ENCODE assay signal across 7 mouse cellular contexts in genomic region chr2:181220361-181220760, GRCm38 (mm10). TPM values are rescaled to one million over a fixed set of nuclear protein-coding genes. Genes with fewer than 3 reads are reported as not detected.
DNase-seq lines count a peak whose midpoint lies in the region; ATAC-seq lines count a peak whose summit lies in the region.

No protein-coding gene starts in this region.

- H3K9ac ChIP-seq in forebrain, embryonic 12.5 days, result no peak overlapping the region
- peak overlapping the region; percentile 58 for H3K9ac ChIP-seq in kidney, embryonic 16.5 days (replicated peaks; ENCODE audit: low read length)
- H3K9ac ChIP-seq in neural tube, embryonic 13.5 days, result no peak overlapping the region

- peaks cover 22% of the 10 kb centered on the region for H3K4me1 ChIP-seq in megakaryocyte, embryonic 14.5 days
- peaks cover 12% of the 10 kb centered on the region for H3K4me1 ChIP-seq in forebrain, embryonic 12.5 days
- peaks cover 16% of the 10 kb centered on the region for H3K4me1 ChIP-seq in kidney, embryonic 16.5 days (ENCODE audit: insufficient read depth, low read length)
- H3K4me1 ChIP-seq in neural tube, embryonic 13.5 days (replicated peaks), result peaks cover 22% of the 10 kb centered on the region

- no peak for DNase-seq in embryo, embryonic 9.5 days (ENCODE audit: extremely low spot score)
- no peak for DNase-seq in embryo, embryonic 10 days (ENCODE audit: low spot score)

- peak overlapping the region; percentile 63 for H3K4me2 ChIP-seq in forebrain, embryonic 12.5 days
- H3K4me2 ChIP-seq in kidney, embryonic 16.5 days (replicated peaks; ENCODE audit: low read depth, low read length), result peak overlapping the region; percentile 69
- H3K4me2 ChIP-seq in neural tube, embryonic 13.5 days, result peak overlapping the region; percentile 58

- H3K27ac ChIP-seq in forebrain, embryonic 12.5 days, result no peak overlapping the region
- peak overlapping the region; percentile 89 for H3K27ac ChIP-seq in kidney, embryonic 16.5 days (ENCODE audit: low read length)
- H3K27ac ChIP-seq in neural tube, embryonic 13.5 days (replicated peaks), result no peak overlapping the region

- peaks cover 49% of the 10 kb centered on the region for H3K27me3 ChIP-seq in megakaryocyte, embryonic 14.5 days (replicated peaks)
- 0 out of 2 replicates have a peak, but pooled peaks cover 12% of the 10 kb centered on the region for H3K27me3 ChIP-seq in forebrain, embryonic 12.5 days
- no peaks in the 10 kb centered on the region for H3K27me3 ChIP-seq in kidney, embryonic 16.5 days (ENCODE audit: insufficient read depth, low read length)
- peaks cover 15% of the 10 kb centered on the region; the same call in 1 of the 2 replicates for H3K27me3 ChIP-seq in neural tube, embryonic 13.5 days

- H3K4me3 ChIP-seq in megakaryocyte, embryonic 14.5 days (replicated peaks), result peak overlapping the region; percentile 89
- H3K4me3 ChIP-seq in forebrain, embryonic 12.5 days (replicated peaks), result peak overlapping the region; percentile 28; the same call in 1 of the 2 replicates
- H3K4me3 ChIP-seq in kidney, embryonic 16.5 days (ENCODE audit: low read length), result peak overlapping the region; percentile 43
- H3K4me3 ChIP-seq in neural tube, embryonic 13.5 days, result no peak overlapping the region

- no peaks in the 10 kb centered on the region for H3K9me3 ChIP-seq in megakaryocyte, embryonic 14.5 days
- no peaks in the 10 kb centered on the region for H3K9me3 ChIP-seq in forebrain, embryonic 12.5 days
- H3K9me3 ChIP-seq in kidney, embryonic 16.5 days (ENCODE audit: low read length), result no peaks in the 10 kb centered on the region
- H3K9me3 ChIP-seq in neural tube, embryonic 13.5 days, result no peaks in the 10 kb centered on the region

- no peaks in the 10 kb centered on the region for H3K36me3 ChIP-seq in megakaryocyte, embryonic 14.5 days (replicated peaks; ENCODE audit: low read length)
- no peaks in the 10 kb centered on the region for H3K36me3 ChIP-seq in forebrain, embryonic 12.5 days (replicated peaks)
- no peaks in the 10 kb centered on the region for H3K36me3 ChIP-seq in kidney, embryonic 16.5 days (ENCODE audit: insufficient read depth, low read length)
- H3K36me3 ChIP-seq in neural tube, embryonic 13.5 days, result no peaks in the 10 kb centered on the region

- ATAC-seq in megakaryocyte, adult 5-6 weeks (ENCODE audit: poor library complexity, severe bottlenecking), result no peak
- no peak for ATAC-seq in forebrain, embryonic 12.5 days (ENCODE audit: low FRiP score)
- no peak for ATAC-seq in kidney, embryonic 16.5 days (ENCODE audit: low FRiP score, low TSS enrichment)
- ATAC-seq in neural tube, embryonic 13.5 days (ENCODE audit: low read depth), result no peak

- 51% methylated on average over 2 of the region's 2 CpGs for WGBS in forebrain, embryonic 12.5 days
- WGBS in kidney, embryonic 16.5 days, result 26% methylated on average over 2 of the region's 2 CpGs
- WGBS in neural tube, embryonic 13.5 days, result 37% methylated on average over 2 of the region's 2 CpGs

RNA-seq across cellular contexts. Expression of gene Fndc11, which starts 0.5 kb away (rescaled TPM):
- not detected in 2 replicates for polyA plus RNA-seq in megakaryocyte, embryonic 14.5 days (2012; ENCODE audit: insufficient read depth, low replicate concordance)
- not detected in 2 replicates for total RNA-seq in megakaryocyte, adult 5-6 weeks (2015)
- total RNA-seq in megakaryocyte, adult 5-6 weeks (2017), result not detected in 2 replicates
- 0.17 TPM in 1 of 2 replicates, not detected in the other for polyA plus RNA-seq in forebrain, embryonic 12.5 days (2016; fragmentation: Nextera tagmentation; extraction: Ambion mirVana)
- 0.26 and 0.59 TPM in 2 replicates for polyA plus RNA-seq in kidney, embryonic 16.5 days (2015; fragmentation: Nextera tagmentation; extraction: Ambion mirVana)
- not detected in 2 replicates for polyA plus RNA-seq in neural tube, embryonic 13.5 days (2015; fragmentation: Nextera tagmentation; extraction: Ambion mirVana)

RNA-seq across cellular contexts. Expression of gene Srms, which starts 7.4 kb away (rescaled TPM):
- polyA plus RNA-seq in megakaryocyte, embryonic 14.5 days (2012; ENCODE audit: insufficient read depth, low replicate concordance), result not detected in 2 replicates
- not detected in 2 replicates for total RNA-seq in megakaryocyte, adult 5-6 weeks (2015)
- total RNA-seq in megakaryocyte, adult 5-6 weeks (2017), result not detected in 2 replicates
- polyA plus RNA-seq in forebrain, embryonic 12.5 days (2016; fragmentation: Nextera tagmentation; extraction: Ambion mirVana), result not detected in 2 replicates
- polyA plus RNA-seq in kidney, embryonic 16.5 days (2015; fragmentation: Nextera tagmentation; extraction: Ambion mirVana), result 0.25 and 0.37 TPM in 2 replicates
- polyA plus RNA-seq in neural tube, embryonic 13.5 days (2015; fragmentation: Nextera tagmentation; extraction: Ambion mirVana), result 0.14 and 0.22 TPM in 2 replicates

RNA-seq across cellular contexts. Expression of gene Ptk6, which starts 17.8 kb away (rescaled TPM):
- not detected in 2 replicates for polyA plus RNA-seq in megakaryocyte, embryonic 14.5 days (2012; ENCODE audit: insufficient read depth, low replicate concordance)
- total RNA-seq in megakaryocyte, adult 5-6 weeks (2015), result not detected in 2 replicates
- not detected in 2 replicates for total RNA-seq in megakaryocyte, adult 5-6 weeks (2017)
- polyA plus RNA-seq in forebrain, embryonic 12.5 days (2016; fragmentation: Nextera tagmentation; extraction: Ambion mirVana), result not detected in 2 replicates
- not detected in 2 replicates for polyA plus RNA-seq in kidney, embryonic 16.5 days (2015; fragmentation: Nextera tagmentation; extraction: Ambion mirVana)
- not detected in 2 replicates for polyA plus RNA-seq in neural tube, embryonic 13.5 days (2015; fragmentation: Nextera tagmentation; extraction: Ambion mirVana)

RNA-seq across cellular contexts. Expression of gene Helz2, which starts 21.5 kb away (rescaled TPM):
- 1.9 and 2.3 TPM in 2 replicates for polyA plus RNA-seq in megakaryocyte, embryonic 14.5 days (2012; ENCODE audit: insufficient read depth, low replicate concordance)
- 13.5 and 14.2 TPM in 2 replicates for total RNA-seq in megakaryocyte, adult 5-6 weeks (2015)
- 11.0 and 14.6 TPM in 2 replicates for total RNA-seq in megakaryocyte, adult 5-6 weeks (2017)
- polyA plus RNA-seq in forebrain, embryonic 12.5 days (2016; fragmentation: Nextera tagmentation; extraction: Ambion mirVana), result 0.47 TPM in 2 replicates
- polyA plus RNA-seq in kidney, embryonic 16.5 days (2015; fragmentation: Nextera tagmentation; extraction: Ambion mirVana), result 1.9 and 2.0 TPM in 2 replicates
- polyA plus RNA-seq in neural tube, embryonic 13.5 days (2015; fragmentation: Nextera tagmentation; extraction: Ambion mirVana), result 0.22 and 0.32 TPM in 2 replicates

RNA-seq across cellular contexts. Expression of gene Ppdpf, which starts 33.3 kb away (rescaled TPM):
- polyA plus RNA-seq in megakaryocyte, embryonic 14.5 days (2012; ENCODE audit: insufficient read depth, low replicate concordance), result 257 and 509 TPM in 2 replicates
- total RNA-seq in megakaryocyte, adult 5-6 weeks (2015), result 87.9 and 88.9 TPM in 2 replicates
- 55.7 and 56.1 TPM in 2 replicates for total RNA-seq in megakaryocyte, adult 5-6 weeks (2017)
- 483 and 484 TPM in 2 replicates for polyA plus RNA-seq in forebrain, embryonic 12.5 days (2016; fragmentation: Nextera tagmentation; extraction: Ambion mirVana)
- 302 and 310 TPM in 2 replicates for polyA plus RNA-seq in kidney, embryonic 16.5 days (2015; fragmentation: Nextera tagmentation; extraction: Ambion mirVana)
- polyA plus RNA-seq in neural tube, embryonic 13.5 days (2015; fragmentation: Nextera tagmentation; extraction: Ambion mirVana), result 331 and 431 TPM in 2 replicates
